ENCODE assay signal across 10 mouse cellular contexts in genomic region chr6:144098119-144098518, GRCm38 (mm10).
A peak's percentile ranks its signal among the peaks of the same experiment; 100 is the strongest.
DNase-seq lines count a peak whose midpoint lies in the region; ATAC-seq lines count a peak whose summit lies in the region.
"Had no signal": no experiment of that assay in that cellular context is flagged by ENCODE, and none has a peak within 500 bp of the region (broad histone marks: within the 10 kb centered on the region; RNA-seq: fewer than 3 reads in every experiment).

No protein-coding gene starts in this region.

- H3K27ac ChIP-seq in intestine, embryonic 16.5 days (ENCODE audit: low read length), result no peak overlapping the region

- H3K9ac ChIP-seq in intestine, embryonic 16.5 days (ENCODE audit: low read depth, low read length), result no peak overlapping the region
- H3K9ac ChIP-seq: liver, postnatal 0 days had no signal

- H3K4me2 ChIP-seq in intestine, embryonic 16.5 days (ENCODE audit: low read depth, low read length), result no peak overlapping the region

- ATAC-seq in frontal cortex, adult (ENCODE audit: low TSS enrichment), result peak; percentile 94
- no peak for ATAC-seq in intestine, embryonic 16.5 days
- ATAC-seq: liver, postnatal 0 days had no signal

- 0 out of 2 replicates have a peak, but pooled peaks cover 3% of the 10 kb centered on the region for H3K4me1 ChIP-seq in intestine, embryonic 16.5 days (ENCODE audit: control insufficient read depth, insufficient read depth, low read length)

- no peaks in the 10 kb centered on the region for H3K36me3 ChIP-seq in intestine, embryonic 16.5 days (ENCODE audit: control insufficient read depth, insufficient read depth, low read length)

- H3K27me3 ChIP-seq in intestine, embryonic 16.5 days (replicated peaks; ENCODE audit: control insufficient read depth, insufficient read depth, low read length), result no peaks in the 10 kb centered on the region

- DNase-seq in frontal cortex, postnatal 25 days (ENCODE audit: low spot score in 2 of 2), result no peak
- DNase-seq in lung, postnatal 10 days, result peak; percentile 9
- DNase-seq in lung, postnatal 25 days (ENCODE audit: low spot score), result no peak
- peak; percentile 25 to 34 for DNase-seq in layer of hippocampus, postnatal 10 days (ENCODE audit: low spot score in 2 of 2)
- peak; percentile 27 to 46 for DNase-seq in right cerebral cortex, postnatal 36 days (ENCODE audit: low spot score in 2 of 2)
- DNase-seq in adrenal gland, adult 18-20 months (ENCODE audit: low spot score in 2 of 2), result no peak
- DNase-seq: liver, postnatal 0 days; thymus, postnatal 14 days had no signal

- no peak overlapping the region for H3K4me3 ChIP-seq in intestine, embryonic 16.5 days (ENCODE audit: low read length)

- no peaks in the 10 kb centered on the region; the same call in 1 of the 2 replicates for H3K9me3 ChIP-seq in intestine, embryonic 16.5 days (ENCODE audit: control insufficient read depth, low read length)

- 41% methylated on average over 9 of the region's 9 CpGs for WGBS in intestine, embryonic 16.5 days

Comparison
In these comparisons a context has a peak if more than half of its experiments do, and no peak if none do; other contexts are left out.
1. DNase-seq: peak in lung, postnatal 10 days (single experiment), layer of hippocampus, postnatal 10 days (2 of 2) and right cerebral cortex, postnatal 36 days (2 of 2); none in frontal cortex, postnatal 25 days (0 of 2), lung, postnatal 25 days (single experiment) and adrenal gland, adult 18-20 months (0 of 2).